Mouse (Mus musculus) brain, embryonic 14.5 days (tissue): ENCODE measurements around the gene Atp5g1.

ENCODE experiments used
- CTCF ChIP-seq: fragments of 200-500 bp; IDR thresholded peaks from 2 replicates; pipeline ENCODE4 v1.5.1; 2012; ENCODE audit warnings: inconsistent platforms, mild to moderate bottlenecking, moderate library complexity, borderline replicate concordance; ENCODE audit not compliant: insufficient read depth, insufficient read length; ENCODE audit errors: extremely low read depth
- POLR2A ChIP-seq: fragments of 200-500 bp; IDR thresholded peaks from 2 replicates; pipeline ENCODE4 v1.6.1; 2012; ENCODE audit warnings: mild to moderate bottlenecking, inconsistent platforms, borderline replicate concordance; ENCODE audit not compliant: poor library complexity, insufficient read depth, insufficient read length, severe bottlenecking; ENCODE audit errors: extremely low read depth

DNA sequence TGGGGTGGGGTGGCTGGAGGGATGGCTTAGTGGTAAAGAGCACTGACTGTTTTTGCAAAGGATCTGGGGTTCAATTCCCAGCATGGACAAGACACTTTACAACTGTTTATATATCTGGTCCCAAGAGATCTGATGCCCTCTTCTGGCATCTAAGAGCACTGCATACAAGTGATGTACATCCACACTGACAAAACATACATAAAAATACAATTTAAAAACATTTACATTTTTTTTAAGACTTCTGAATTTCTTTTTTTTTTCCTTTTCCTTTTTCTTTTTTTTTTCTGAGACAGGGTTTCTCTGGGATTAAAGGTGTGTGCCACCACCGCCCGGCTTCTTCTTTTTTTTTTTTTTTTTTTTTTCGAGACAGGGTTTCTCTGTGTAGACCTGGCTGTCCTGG lies 42.2 kb downstream of the Atp5g1 start:
- TF ChIP-seq POLR2A, result no peak
- TF ChIP-seq CTCF, result no peak
